Mouse (Mus musculus): ENCODE measurements around the gene Gm6614. TPM values are rescaled to one million over a fixed set of nuclear protein-coding genes. Genes with fewer than 3 reads are reported as not detected.
"Not testable (repeated sequence)": the region's sequence is repeated elsewhere in the genome, so short reads cannot be mapped to it uniquely, and the experiment has no call there.

Gene Gm6614
- 0.12 TPM for polyA plus RNA-seq (2021)

DNA sequence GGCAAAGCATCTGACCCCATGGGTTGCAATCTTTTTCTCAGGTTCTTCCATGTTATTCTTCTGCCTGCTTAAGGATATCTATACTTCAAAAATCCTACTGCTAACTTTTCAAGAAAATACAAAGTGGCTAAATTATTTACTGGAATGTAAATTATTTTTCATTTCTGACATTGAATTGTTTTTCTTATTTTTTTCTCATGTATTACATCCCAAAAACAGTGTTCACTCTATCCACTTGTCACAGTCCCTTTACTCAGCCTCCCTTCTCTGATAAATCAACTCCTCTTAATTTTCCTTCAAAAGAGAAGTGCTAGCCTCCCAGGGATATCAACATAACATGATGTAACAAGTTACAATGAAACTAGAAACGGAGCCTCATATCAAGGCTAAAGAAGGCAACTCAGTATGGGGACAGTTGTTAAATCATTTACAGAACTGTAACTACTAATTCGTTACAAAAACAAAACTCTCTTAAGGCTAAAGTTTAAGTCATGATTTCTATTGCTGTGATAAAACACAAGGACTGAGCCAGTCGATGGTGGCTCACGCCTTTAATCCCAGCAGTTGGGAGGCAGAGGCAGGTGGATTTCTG lies at the start of gene Gm6614:
TSS of gene Gm6614 (minus strand) at position 51 of the 592 bp plus-strand sequence.
- ATAC-seq = no peak
- in situ Hi-C loops (cut with MboI; ENCODE audit: low pct_unique_long_range_greater_than_20kb) = no loop called here
- peaks cover 6% of the 10 kb centered on the region for H3K27me3 ChIP-seq
- CTCF ChIA-PET = no interaction called here
- no peak for TF ChIP-seq CTCF (IDR thresholded peaks at IDR 0.05)
- DNase-seq (ENCODE audit: low read depth, low spot score) = no peak
- POLR2A ChIA-PET = no interaction called here

DNA sequence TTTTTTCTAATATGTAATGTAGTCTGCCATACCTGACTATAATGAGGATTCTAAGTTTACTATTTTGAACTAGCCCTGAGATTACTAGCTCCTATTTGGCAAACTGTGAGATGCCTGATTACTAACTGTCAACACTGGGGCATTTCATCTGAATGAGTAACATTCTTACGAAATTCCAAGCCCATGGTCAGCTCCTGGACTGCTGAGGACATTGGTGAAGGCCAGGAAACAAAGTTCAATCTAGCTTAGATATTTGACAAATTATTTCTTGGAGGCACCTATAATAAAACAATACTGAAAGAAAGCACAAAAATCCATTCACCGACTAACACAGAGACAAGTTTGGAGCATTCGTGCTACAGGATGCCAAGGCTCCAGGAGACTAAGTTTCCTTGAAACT lies 47.1 kb upstream of the Gm6614 start:
- DNase-seq (ENCODE audit: low read depth, low spot score); in situ Hi-C loops (cut with MboI; ENCODE audit: low pct_unique_long_range_greater_than_20kb); H3K27me3 ChIP-seq; POLR2A ChIA-PET; ATAC-seq: not testable (repeated sequence)
- CTCF ChIA-PET = interaction anchor here (1.0 kb wide), 1 partner anchor 14 kb away, joined by 3 read pairs; no protein-coding TSS in a partner anchor

DNA sequence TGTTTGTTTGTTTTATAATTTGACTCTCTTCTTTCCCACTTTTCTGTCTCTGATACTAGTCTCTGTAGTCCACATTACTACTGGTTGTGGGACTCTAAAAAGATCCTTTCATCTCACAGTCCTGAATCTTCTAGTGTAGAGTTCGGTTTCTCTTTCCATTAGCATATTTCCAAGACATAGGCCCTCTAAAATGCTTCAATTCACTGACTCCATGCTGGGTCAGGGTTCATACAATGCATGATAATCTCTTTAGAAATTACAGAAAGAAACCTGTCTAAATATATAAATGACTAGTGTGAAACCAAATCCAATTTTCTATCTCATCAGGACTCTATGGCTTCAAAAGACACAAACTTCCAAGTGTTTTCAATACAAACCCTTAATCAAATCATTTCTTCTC lies 36.5 kb upstream of the Gm6614 start:
- CTCF ChIA-PET = interaction anchor here (1.0 to 1.6 kb wide), 2 partner anchors 9 to 278 kb away, joined by 3 read pairs; no protein-coding TSS in a partner anchor
- no peak for TF ChIP-seq CTCF (IDR thresholded peaks at IDR 0.05)
- H3K27me3 ChIP-seq = no peaks in the 10 kb centered on the region
- ATAC-seq (no peak), DNase-seq (ENCODE audit: low read depth, low spot score) (no peak)
- in situ Hi-C loops (cut with MboI; ENCODE audit: low pct_unique_long_range_greater_than_20kb) = loop anchor here (10.0 to 25.0 kb wide), 6 partner anchors 117 to 1335 kb away; partner anchors contain the start of gene Pyroxd1
- POLR2A ChIA-PET = interaction anchor here (0.8 kb wide), 1 partner anchor 8 kb away, joined by 3 read pairs; no protein-coding TSS in a partner anchor

DNA sequence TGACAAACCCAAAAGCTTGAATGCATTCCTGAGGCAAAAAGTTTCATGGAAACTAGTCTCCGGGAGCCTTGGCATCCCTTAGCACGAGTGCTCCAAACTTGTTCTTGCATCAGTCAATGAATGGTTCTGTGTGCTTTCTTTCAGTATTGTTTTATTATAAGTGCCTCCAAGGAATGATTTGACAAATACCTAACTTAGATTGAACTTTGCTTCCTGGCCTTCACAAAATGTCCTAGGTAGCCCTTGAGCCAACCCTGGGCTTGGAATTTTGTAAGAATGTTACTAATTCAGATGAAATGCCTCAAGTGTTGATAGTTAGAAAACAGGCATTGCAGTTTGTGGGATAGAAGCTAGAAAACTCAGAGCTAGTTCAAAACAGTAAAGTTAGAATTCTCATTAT lies 34.5 kb upstream of the Gm6614 start:
- ATAC-seq (no peak), DNase-seq (ENCODE audit: low read depth, low spot score) (no peak)
- ChIA-PET POLR2A (no interaction called here), CTCF (no interaction called here)
- in situ Hi-C loops (cut with MboI; ENCODE audit: low pct_unique_long_range_greater_than_20kb) = loop anchor here (10.0 to 25.0 kb wide), 6 partner anchors 119 to 1333 kb away; partner anchors contain the start of gene Pyroxd1
- H3K27me3 ChIP-seq = no peaks in the 10 kb centered on the region
- no peak for TF ChIP-seq CTCF (IDR thresholded peaks at IDR 0.05)

DNA sequence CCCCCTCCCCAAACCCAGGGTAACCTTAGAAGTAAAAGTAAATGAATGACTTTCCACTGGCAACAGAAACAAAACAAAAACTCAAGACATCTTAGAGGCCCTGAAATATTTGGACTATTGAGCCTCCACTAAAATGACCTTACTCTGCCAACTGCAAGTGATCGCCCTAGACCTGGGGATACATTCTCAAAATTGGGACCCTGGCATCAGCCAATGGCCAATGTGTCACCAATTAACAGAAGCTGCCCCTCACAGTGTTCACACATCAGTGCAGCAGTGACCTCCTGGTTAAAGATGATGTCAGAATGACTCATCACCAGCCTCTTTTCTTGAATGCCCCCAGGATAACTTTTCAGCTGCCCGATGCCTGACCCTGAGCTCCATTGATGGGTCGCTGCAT lies 30.7 kb upstream of the Gm6614 start:
- in situ Hi-C loops (cut with MboI; ENCODE audit: low pct_unique_long_range_greater_than_20kb) = loop anchor here (10.0 to 25.0 kb wide), 6 partner anchors 123 to 1330 kb away; partner anchors contain the start of gene Pyroxd1
- ChIA-PET POLR2A (no interaction called here), CTCF (interaction anchor here (1.0 to 2.5 kb wide), 4 partner anchors 10 to 301 kb away, joined by 3 to 7 read pairs (median 4); no protein-coding TSS in a partner anchor)
- TF ChIP-seq CTCF (IDR thresholded peaks at IDR 0.05) = no peak
- peak; percentile 39 for DNase-seq (ENCODE audit: low read depth, low spot score)
- ATAC-seq = peak; percentile 59
- H3K27me3 ChIP-seq = no peaks in the 10 kb centered on the region

GRCm38 (mm10) chr6:142040306-142041175 lies 29.3 kb upstream of the Gm6614 start:
- peak; percentile 75 for ATAC-seq
- no peaks in the 10 kb centered on the region for H3K27me3 ChIP-seq
- TF ChIP-seq CTCF (IDR thresholded peaks at IDR 0.05) = peak; percentile 88
- ChIA-PET CTCF (interaction anchor here (0.7 to 2.5 kb wide), 10 partner anchors 12 to 547 kb away, joined by 3 to 7 read pairs (median 3); partner anchors contain the start of genes Pyroxd1 and Spx), POLR2A (no interaction called here)
- in situ Hi-C loops (cut with MboI; ENCODE audit: low pct_unique_long_range_greater_than_20kb) = loop anchor here (10.0 to 25.0 kb wide), 6 partner anchors 124 to 1328 kb away; partner anchors contain the start of gene Pyroxd1
- peak; percentile 96 for DNase-seq (ENCODE audit: low read depth, low spot score)

DNA sequence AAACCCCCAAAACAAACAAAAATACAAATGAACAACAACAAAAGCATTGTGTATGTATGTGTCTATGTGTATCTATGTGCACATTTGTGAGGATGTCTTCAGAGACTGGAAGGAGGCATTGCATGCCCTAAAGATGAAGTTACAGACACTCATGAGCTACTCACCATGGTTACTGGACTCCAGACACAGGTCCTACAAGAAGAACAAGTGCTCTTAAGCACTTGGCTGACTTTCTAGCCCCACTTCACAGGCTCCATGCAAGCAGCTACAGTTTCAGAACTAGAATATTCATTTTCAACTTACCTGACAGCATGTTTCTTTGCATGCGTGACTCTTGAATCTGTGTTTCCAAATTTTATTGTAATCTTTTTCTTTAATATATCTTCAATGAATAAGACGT lies 24.6 kb upstream of the Gm6614 start:
- ChIA-PET POLR2A (no interaction called here), CTCF (interaction anchor here (0.8 kb wide), 1 partner anchor 16 kb away, joined by 4 read pairs; no protein-coding TSS in a partner anchor)
- TF ChIP-seq CTCF (IDR thresholded peaks at IDR 0.05) = no peak
- ATAC-seq = no peak
- in situ Hi-C loops (cut with MboI; ENCODE audit: low pct_unique_long_range_greater_than_20kb) = loop anchor here (25.0 kb wide), 2 partner anchors 702 to 1323 kb away; no protein-coding TSS in a partner anchor
- DNase-seq (ENCODE audit: low read depth, low spot score) = no peak
- H3K27me3 ChIP-seq = no peaks in the 10 kb centered on the region

- ChIA-PET POLR2A (no interaction called here), CTCF (no interaction called here)
- DNase-seq (ENCODE audit: low read depth, low spot score) = no peak
- in situ Hi-C loops (cut with MboI; ENCODE audit: low pct_unique_long_range_greater_than_20kb) = no loop called here
- ATAC-seq = no peak
- no peak for TF ChIP-seq CTCF (IDR thresholded peaks at IDR 0.05)
- H3K27me3 ChIP-seq = no peaks in the 10 kb centered on the region
These were observed 10.5 kb upstream of the Gm6614 start for GRCm38 (mm10) chr6:142021671-142022070.

GRCm38 (mm10) chr6:141986772-141987171 lies 24.4 kb downstream of the Gm6614 start:
- TF ChIP-seq CTCF (IDR thresholded peaks at IDR 0.05) = no peak
- DNase-seq (ENCODE audit: low read depth, low spot score) (no peak), ATAC-seq (no peak)
- CTCF ChIA-PET = interaction anchor here (0.5 kb wide), 1 partner anchor 1273 kb away, joined by 3 read pairs; no protein-coding TSS in a partner anchor
- peaks cover 5% of the 10 kb centered on the region for H3K27me3 ChIP-seq
- POLR2A ChIA-PET = no interaction called here
- in situ Hi-C loops (cut with MboI; ENCODE audit: low pct_unique_long_range_greater_than_20kb) = no loop called here

GRCm38 (mm10) chr6:141984644-141985043 lies 26.6 kb downstream of the Gm6614 start:
- DNase-seq (ENCODE audit: low read depth, low spot score) (no peak), ATAC-seq (peak; percentile 54)
- TF ChIP-seq CTCF (IDR thresholded peaks at IDR 0.05) = no peak
- H3K27me3 ChIP-seq = no peaks in the 10 kb centered on the region
- ChIA-PET CTCF (no interaction called here), POLR2A (no interaction called here)
- in situ Hi-C loops (cut with MboI; ENCODE audit: low pct_unique_long_range_greater_than_20kb) = no loop called here
